Mouse (Mus musculus) WW6 (cell line): ENCODE data around the gene Lrrc41.

Source experiments
- DNase-seq: peaks from one replicate; pipeline ENCODE4 v3.0.0-alpha.2; 2013; ENCODE audit warnings: low read depth, low spot score

Lrrc41 gene

GRCm38 (mm10) chr4:116077240-116078095 lies 2.4 kb downstream of the Lrrc41 start:
- DNase-seq: no peak

GRCm38 (mm10) chr4:116088510-116089249 lies 13.6 kb downstream of the Lrrc41 start:
- no peak for DNase-seq

- DNase-seq: no peak
These were observed 21.2 kb downstream of the Lrrc41 start for GRCm38 (mm10) chr4:116096291-116096690.

GRCm38 (mm10) chr4:116097211-116097610 lies 22.1 kb downstream of the Lrrc41 start:
- DNase-seq: no peak

- DNase-seq: no peak
These were observed 25.9 kb downstream of the Lrrc41 start for GRCm38 (mm10) chr4:116100959-116101358.

GRCm38 (mm10) chr4:116105278-116105677 lies 30.2 kb downstream of the Lrrc41 start:
- no peak for DNase-seq

GRCm38 (mm10) chr4:116110695-116111094 lies 35.6 kb downstream of the Lrrc41 start:
- DNase-seq: no peak

GRCm38 (mm10) chr4:116111486-116111885 lies 36.4 kb downstream of the Lrrc41 start:
- DNase-seq: no peak

GRCm38 (mm10) chr4:116122762-116123161 lies 47.7 kb downstream of the Lrrc41 start:
- DNase-seq: no peak

GRCm38 (mm10) chr4:116123602-116124519 lies 48.8 kb downstream of the Lrrc41 start, which contains the start of the genes Rad54l and Pomgnt1:
Gene Rad54l, minus strand, starts transcription at chr4:116123690.
Gene Pomgnt1, plus strand, starts transcription at chr4:116123840.
- DNase-seq: peak; percentile 89

GRCm38 (mm10) chr4:116125803-116126386 lies 50.8 kb downstream of the Lrrc41 start:
- DNase-seq: no peak

GRCm38 (mm10) chr4:116127956-116128355 lies 52.9 kb downstream of the Lrrc41 start:
- no peak for DNase-seq

GRCm38 (mm10) chr4:116133126-116133525 lies 58.1 kb downstream of the Lrrc41 start:
- DNase-seq: no peak

- DNase-seq: no peak
These were observed 59.9 kb downstream of the Lrrc41 start for GRCm38 (mm10) chr4:116134990-116135389.

GRCm38 (mm10) chr4:116137421-116137996 lies 62.4 kb downstream of the Lrrc41 start:
- DNase-seq: no peak

GRCm38 (mm10) chr4:116140801-116141574 lies 65.9 kb downstream of the Lrrc41 start:
- DNase-seq: no peak

GRCm38 (mm10) chr4:116141736-116142135 lies 66.7 kb downstream of the Lrrc41 start:
- no peak for DNase-seq

GRCm38 (mm10) chr4:116142269-116142668 lies 67.2 kb downstream of the Lrrc41 start:
- DNase-seq: no peak

GRCm38 (mm10) chr4:116143317-116143811 lies 68.3 kb downstream of the Lrrc41 start:
- DNase-seq: no peak
